Mouse (Mus musculus): ENCODE data around the gene Itgb1bp1. TPM values are rescaled to one million over a fixed set of nuclear protein-coding genes. Genes with fewer than 3 reads are reported as not detected.

The Itgb1bp1 gene
- polyA plus RNA-seq (2012; rRNA removed): 31.0 and 34.9 TPM in 2 replicates

GRCm38 (mm10) chr12:21286243-21286622 lies at the start of gene Itgb1bp1:
Itgb1bp1 (minus strand) TSS chr12:21286284.
- peak; percentile 48; the same call in 1 of the 2 replicates for TF ChIP-seq POLR2A (IDR thresholded peaks at IDR 0.05; ENCODE audit: extremely low read depth, insufficient read depth, low read length)
- no peak for TF ChIP-seq CTCF (IDR thresholded peaks at IDR 0.05; ENCODE audit: extremely low read depth, insufficient read depth, low read length)
- Histone ChIP-seq H3K4me3 (ENCODE audit: insufficient read depth, low read length) (peak within 1 kb of the TSS; percentile 97), H3K4me1 (ENCODE audit: control insufficient read depth, insufficient read depth, low read length) (peaks cover 6% of the 10 kb centered on the region), H3K27ac (ENCODE audit: insufficient read depth, low read length) (peak within 1 kb of the TSS; percentile 91)

DNA sequence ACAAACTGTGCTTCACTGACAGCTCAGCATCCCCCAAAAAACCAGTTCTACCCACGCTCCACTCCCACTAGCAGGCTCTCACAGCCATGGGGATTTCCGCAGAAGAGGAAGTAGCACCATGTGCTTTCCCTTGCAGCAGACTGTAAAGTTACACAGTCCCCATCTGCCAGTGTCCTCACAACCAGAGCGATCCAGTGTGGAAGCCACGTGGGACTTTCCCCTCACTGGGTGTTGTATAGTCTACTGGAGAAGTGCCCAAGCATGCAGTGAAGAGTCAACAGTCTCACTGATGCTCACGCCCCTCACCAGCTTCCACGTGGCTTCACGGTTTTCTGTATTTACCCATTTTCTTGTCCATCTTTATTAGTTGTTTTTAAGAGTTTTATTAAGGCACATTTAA lies 49.8 kb upstream of the Itgb1bp1 start:
- Histone ChIP-seq H3K4me3 (ENCODE audit: insufficient read depth, low read length) (no peak overlapping the region), H3K4me1 (ENCODE audit: control insufficient read depth, insufficient read depth, low read length) (peaks cover 4% of the 10 kb centered on the region; the same call in 1 of the 2 replicates), H3K27ac (ENCODE audit: insufficient read depth, low read length) (no peak overlapping the region)
- no peak for TF ChIP-seq POLR2A (IDR thresholded peaks at IDR 0.05; ENCODE audit: extremely low read depth, insufficient read depth, low read length)
- no peak for TF ChIP-seq CTCF (IDR thresholded peaks at IDR 0.05; ENCODE audit: extremely low read depth, insufficient read depth, low read length)

DNA sequence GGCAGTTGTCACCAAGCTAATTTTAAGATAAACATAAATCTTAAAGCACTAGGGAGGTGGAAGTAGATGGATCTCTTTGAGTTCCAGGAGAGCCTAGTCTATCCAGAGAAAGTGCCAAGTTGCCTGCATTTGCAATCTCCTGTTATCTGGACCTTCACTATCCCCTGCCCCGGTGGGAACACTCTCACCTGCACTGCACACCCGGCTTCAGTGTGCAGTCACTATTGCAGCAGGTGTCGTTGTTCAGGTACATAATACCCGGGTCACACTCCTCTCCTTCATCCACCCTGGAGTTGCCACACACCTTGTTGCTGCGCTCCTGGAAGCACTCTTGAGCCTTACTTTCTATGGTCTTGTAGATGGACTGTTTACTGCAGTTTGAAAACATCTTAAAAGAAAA lies 47.7 kb upstream of the Itgb1bp1 start:
- no peak overlapping the region for H3K27ac ChIP-seq (ENCODE audit: insufficient read depth, low read length)
- peaks cover 6% of the 10 kb centered on the region; the same call in 1 of the 2 replicates for H3K4me1 ChIP-seq (ENCODE audit: control insufficient read depth, insufficient read depth, low read length)
- no peak for TF ChIP-seq POLR2A (IDR thresholded peaks at IDR 0.05; ENCODE audit: extremely low read depth, insufficient read depth, low read length)
- no peak for TF ChIP-seq CTCF (IDR thresholded peaks at IDR 0.05; ENCODE audit: extremely low read depth, insufficient read depth, low read length)
- no peak overlapping the region for H3K4me3 ChIP-seq (ENCODE audit: insufficient read depth, low read length)

DNA sequence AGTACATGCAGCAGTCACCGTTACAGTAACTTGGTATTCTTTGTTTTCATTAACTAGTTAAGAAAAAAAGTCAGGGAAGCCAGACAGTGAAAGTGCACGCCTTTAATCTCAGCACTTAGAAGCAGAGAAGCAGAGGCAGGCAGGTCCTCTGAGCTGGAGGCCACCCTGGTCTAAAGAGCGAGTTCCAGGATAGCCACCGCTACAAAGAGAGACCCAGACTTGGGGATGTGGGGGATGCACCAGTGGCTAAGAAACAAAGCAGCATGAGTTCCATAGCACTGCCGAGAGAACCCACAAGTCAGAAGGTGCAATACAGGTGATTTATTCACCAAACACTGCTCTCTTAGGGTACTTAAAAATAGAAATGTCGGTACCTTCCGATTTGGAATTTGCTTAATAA lies 46.9 kb upstream of the Itgb1bp1 start:
- TF ChIP-seq CTCF (IDR thresholded peaks at IDR 0.05; ENCODE audit: extremely low read depth, insufficient read depth, low read length) (no peak), POLR2A (IDR thresholded peaks at IDR 0.05; ENCODE audit: extremely low read depth, insufficient read depth, low read length) (no peak)
- H3K4me1 ChIP-seq (ENCODE audit: control insufficient read depth, insufficient read depth, low read length): peaks cover 6% of the 10 kb centered on the region; the same call in 1 of the 2 replicates
- H3K27ac ChIP-seq (ENCODE audit: insufficient read depth, low read length): no peak overlapping the region
- H3K4me3 ChIP-seq (ENCODE audit: insufficient read depth, low read length): no peak overlapping the region

GRCm38 (mm10) chr12:21331711-21332110 lies 45.6 kb upstream of the Itgb1bp1 start:
- Histone ChIP-seq H3K27ac (ENCODE audit: insufficient read depth, low read length) (no peak overlapping the region), H3K4me1 (ENCODE audit: control insufficient read depth, insufficient read depth, low read length) (peaks cover 6% of the 10 kb centered on the region; the same call in 1 of the 2 replicates)
- no peak for TF ChIP-seq POLR2A (IDR thresholded peaks at IDR 0.05; ENCODE audit: extremely low read depth, insufficient read depth, low read length)
- no peak for TF ChIP-seq CTCF (IDR thresholded peaks at IDR 0.05; ENCODE audit: extremely low read depth, insufficient read depth, low read length)

DNA sequence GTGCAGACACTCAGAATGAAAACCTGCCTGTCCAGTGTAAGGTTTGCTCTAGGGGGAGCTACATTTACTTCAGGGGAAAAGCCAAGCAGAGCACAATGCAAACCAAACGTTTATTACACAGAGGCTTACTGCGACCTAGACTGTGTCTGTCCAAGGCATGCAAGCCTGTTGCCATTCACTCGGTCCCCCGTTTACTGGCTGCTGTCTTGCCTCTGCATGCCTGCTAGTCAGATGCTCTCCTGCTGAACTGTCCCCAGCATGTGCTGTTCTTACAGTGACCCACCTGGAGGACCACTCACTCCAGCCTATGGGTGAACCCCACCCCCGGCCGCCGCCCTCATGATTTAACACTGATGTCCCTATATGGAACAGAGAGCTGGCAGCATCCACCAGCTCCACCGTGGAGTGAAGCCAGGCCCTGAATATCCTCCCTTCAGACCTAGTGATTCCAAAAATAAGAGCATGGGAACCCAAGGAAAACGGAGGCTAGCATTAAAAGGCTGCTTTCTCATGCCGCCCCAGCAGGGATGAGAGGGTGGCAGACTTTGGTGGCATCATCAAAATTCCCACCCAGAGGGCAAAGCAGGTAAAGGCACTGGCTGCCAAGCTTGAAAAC lies 45.0 kb upstream of the Itgb1bp1 start:
- no peak overlapping the region for H3K4me3 ChIP-seq (ENCODE audit: insufficient read depth, low read length)
- peaks cover 6% of the 10 kb centered on the region; the same call in 1 of the 2 replicates for H3K4me1 ChIP-seq (ENCODE audit: control insufficient read depth, insufficient read depth, low read length)
- H3K27ac ChIP-seq (ENCODE audit: insufficient read depth, low read length): no peak overlapping the region
- TF ChIP-seq CTCF (IDR thresholded peaks at IDR 0.05; ENCODE audit: extremely low read depth, insufficient read depth, low read length): no peak
- no peak for TF ChIP-seq POLR2A (IDR thresholded peaks at IDR 0.05; ENCODE audit: extremely low read depth, insufficient read depth, low read length)

More at GRCm38 (mm10) chr12:21331711-21332110, 45.6 kb upstream of the Itgb1bp1 start:
- H3K4me3 ChIP-seq (ENCODE audit: insufficient read depth, low read length): no peak overlapping the region

DNA sequence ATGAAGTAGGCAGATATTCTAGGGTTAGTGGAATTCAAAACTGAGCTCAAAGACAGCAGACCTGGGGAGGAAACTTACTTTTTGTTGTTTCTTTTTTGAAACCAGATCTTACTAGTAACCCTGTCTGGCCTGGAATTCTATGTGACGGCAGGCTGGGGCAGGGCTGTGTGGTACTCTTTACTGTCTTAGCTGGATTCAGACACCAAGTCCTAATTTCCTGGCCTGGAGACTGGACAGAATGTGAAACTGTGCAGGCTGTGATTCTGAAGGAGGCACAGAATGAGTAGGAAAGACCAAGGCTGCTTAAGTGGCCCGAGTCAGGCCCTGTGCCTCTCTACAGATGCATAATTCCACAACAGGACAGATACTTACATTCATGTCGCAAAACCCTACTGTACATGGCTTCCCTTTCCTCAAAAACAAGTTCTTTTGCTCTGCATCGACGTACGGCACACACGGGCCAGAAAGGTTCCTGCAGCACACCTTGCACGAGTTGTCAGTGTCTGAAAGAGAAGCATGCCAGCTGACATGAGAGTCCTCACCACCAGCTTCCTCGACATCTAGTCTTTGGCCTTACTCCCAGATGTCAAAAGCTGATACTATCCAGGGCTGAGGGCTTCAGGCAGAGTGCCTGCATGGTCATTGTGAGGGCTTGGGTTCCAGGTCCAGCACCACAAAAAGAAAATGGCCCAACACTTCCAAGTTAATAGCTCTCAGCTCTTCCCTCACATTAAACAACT lies 43.7 kb upstream of the Itgb1bp1 start:
- Histone ChIP-seq H3K27ac (ENCODE audit: insufficient read depth, low read length) (no peak overlapping the region), H3K4me3 (ENCODE audit: insufficient read depth, low read length) (no peak overlapping the region), H3K4me1 (ENCODE audit: control insufficient read depth, insufficient read depth, low read length) (peaks cover 6% of the 10 kb centered on the region; the same call in 1 of the 2 replicates)
- no peak for TF ChIP-seq CTCF (IDR thresholded peaks at IDR 0.05; ENCODE audit: extremely low read depth, insufficient read depth, low read length)
- no peak for TF ChIP-seq POLR2A (IDR thresholded peaks at IDR 0.05; ENCODE audit: extremely low read depth, insufficient read depth, low read length)

GRCm38 (mm10) chr12:21326325-21326724 lies 40.2 kb upstream of the Itgb1bp1 start:
- Histone ChIP-seq H3K27ac (ENCODE audit: insufficient read depth, low read length) (no peak overlapping the region), H3K4me3 (ENCODE audit: insufficient read depth, low read length) (no peak overlapping the region), H3K4me1 (ENCODE audit: control insufficient read depth, insufficient read depth, low read length) (peaks cover 2% of the 10 kb centered on the region; the same call in 1 of the 2 replicates)
- TF ChIP-seq POLR2A (IDR thresholded peaks at IDR 0.05; ENCODE audit: extremely low read depth, insufficient read depth, low read length) (no peak), CTCF (IDR thresholded peaks at IDR 0.05; ENCODE audit: extremely low read depth, insufficient read depth, low read length) (no peak)

- Histone ChIP-seq H3K4me3 (ENCODE audit: insufficient read depth, low read length) (no peak overlapping the region), H3K27ac (ENCODE audit: insufficient read depth, low read length) (no peak overlapping the region), H3K4me1 (ENCODE audit: control insufficient read depth, insufficient read depth, low read length) (no peaks in the 10 kb centered on the region)
- TF ChIP-seq POLR2A (IDR thresholded peaks at IDR 0.05; ENCODE audit: extremely low read depth, insufficient read depth, low read length) (no peak), CTCF (IDR thresholded peaks at IDR 0.05; ENCODE audit: extremely low read depth, insufficient read depth, low read length) (no peak)
Measured at GRCm38 (mm10) chr12:21325266-21325665, 39.2 kb upstream of the Itgb1bp1 start.
